ENCODE assay signal across 32 mouse cellular contexts in genomic region chr10:57465768-57466167, GRCm38 (mm10). TPM values are rescaled to one million over a fixed set of nuclear protein-coding genes. Genes with fewer than 3 reads are reported as not detected.
A peak's percentile ranks its signal among the peaks of the same experiment; 100 is the strongest.
DNase-seq lines count a peak whose midpoint lies in the region; ATAC-seq and TF ChIP-seq lines count a peak whose summit lies in the region.
"Had no signal": no experiment of that assay in that cellular context is flagged by ENCODE, and none has a peak within 500 bp of the region (broad histone marks: within the 10 kb centered on the region; RNA-seq: fewer than 3 reads in every experiment).

No protein-coding gene starts in this region.

- no peak for TF ChIP-seq RAD21 in MEL (IDR thresholded peaks at IDR 0.05; ENCODE audit: low read depth, low read length)

- TF ChIP-seq CTCF in MEL (IDR thresholded peaks at IDR 0.05 in 2 of 3, conservative IDR thresholded peaks at IDR 0.05 in 1 of 3; ENCODE audit: control insufficient read depth in 1 of 3, insufficient read depth in 1 of 3, low read depth in 2 of 3, low read length in 3 of 3, poor library complexity in 1 of 3, severe bottlenecking in 1 of 3) = no peak
- TF ChIP-seq CTCF in stomach, postnatal 0 days (IDR thresholded peaks at IDR 0.05; ENCODE audit: low read depth) = no peak

- no peaks in the 10 kb centered on the region for H3K36me3 ChIP-seq in MEL (ENCODE audit: control insufficient read depth in 1 of 2, insufficient read depth in 2 of 2, low read length in 2 of 2)
- no peaks in the 10 kb centered on the region for H3K36me3 ChIP-seq in stomach, postnatal 0 days (ENCODE audit: control insufficient read depth, insufficient read depth, low read length)
- H3K36me3 ChIP-seq: embryonic facial prominence, embryonic 10.5 days; embryonic facial prominence, embryonic 13.5 days; forebrain, embryonic 10.5 days; heart, embryonic 12.5 days; heart, embryonic 15.5 days; hindbrain, embryonic 10.5 days; hindbrain, embryonic 13.5 days; intestine, embryonic 15.5 days had no signal

- H3K9me3 ChIP-seq in MEL (replicated peaks; ENCODE audit: insufficient read depth, low read length) = no peaks in the 10 kb centered on the region
- H3K9me3 ChIP-seq in stomach, postnatal 0 days (ENCODE audit: control insufficient read depth, low read length) = no peaks in the 10 kb centered on the region
- H3K9me3 ChIP-seq: embryonic facial prominence, embryonic 10.5 days; embryonic facial prominence, embryonic 13.5 days; forebrain, embryonic 10.5 days; forebrain, embryonic 13.5 days; heart, embryonic 12.5 days; heart, embryonic 15.5 days; hindbrain, embryonic 10.5 days; hindbrain, embryonic 13.5 days; intestine, embryonic 15.5 days had no signal

- DNase-seq in 416B (ENCODE audit: low read depth) (peak; percentile 36), MEL (ENCODE audit: low read depth, low spot score) (peak; percentile 66)
- no peak for DNase-seq in stomach, postnatal 0 days (ENCODE audit: low spot score)
- no peak for DNase-seq in gastrocnemius, postnatal 25 days
- DNase-seq in kidney, postnatal 25 days = no peak
- DNase-seq: adrenal gland, postnatal 10 days; adrenal gland, postnatal 36 days; B cell, adult 2 months; cerebellum, adult 11 months; cerebellum, adult 2 months; cerebellum, adult 9-11 months; cerebellum, postnatal 25 days; embryo, embryonic 11 days; forebrain, postnatal 0 days; gastrocnemius, postnatal 36 days; heart, postnatal 10 days; heart, postnatal 36 days; kidney, adult 11 months had no signal

- no peak overlapping the region for H3K9ac ChIP-seq in MEL (ENCODE audit: control insufficient read depth, low read depth, low read length, poor library complexity, severe bottlenecking)
- no peak overlapping the region for H3K9ac ChIP-seq in stomach, postnatal 0 days (ENCODE audit: low read length)
- H3K9ac ChIP-seq: embryonic facial prominence, embryonic 13.5 days; forebrain, embryonic 13.5 days; forebrain, postnatal 0 days; heart, embryonic 12.5 days; heart, embryonic 15.5 days; hindbrain, embryonic 13.5 days; intestine, embryonic 15.5 days had no signal

- no peaks in the 10 kb centered on the region for H3K79me2 ChIP-seq in MEL (ENCODE audit: control insufficient read depth, insufficient read depth, low read length, poor library complexity)

- no peak overlapping the region for H3K27ac ChIP-seq in MEL (ENCODE audit: control insufficient read depth, low read depth, low read length)
- no peak overlapping the region for H3K27ac ChIP-seq in stomach, postnatal 0 days (replicated peaks)
- H3K27ac ChIP-seq: embryonic facial prominence, embryonic 10.5 days; embryonic facial prominence, embryonic 13.5 days; forebrain, embryonic 10.5 days; forebrain, embryonic 13.5 days; heart, embryonic 15.5 days; hindbrain, embryonic 10.5 days; hindbrain, embryonic 13.5 days; intestine, embryonic 15.5 days had no signal

- TF ChIP-seq EP300 in MEL (IDR thresholded peaks at IDR 0.05; ENCODE audit: low read depth in 1 of 2, low read length in 2 of 2) = no peak
- no peak for TF ChIP-seq EP300 in stomach, postnatal 0 days (optimal IDR thresholded peaks at IDR 0.05)

- no peaks in the 10 kb centered on the region for H3K4me1 ChIP-seq in MEL (ENCODE audit: control insufficient read depth in 1 of 2, insufficient read depth in 2 of 2, low read length in 2 of 2)
- no peaks in the 10 kb centered on the region for H3K4me1 ChIP-seq in stomach, postnatal 0 days (replicated peaks; ENCODE audit: control insufficient read depth, insufficient read depth)
- H3K4me1 ChIP-seq: embryonic facial prominence, embryonic 10.5 days; embryonic facial prominence, embryonic 13.5 days; forebrain, embryonic 10.5 days; forebrain, embryonic 13.5 days; heart, embryonic 12.5 days; heart, embryonic 15.5 days; hindbrain, embryonic 10.5 days; hindbrain, embryonic 13.5 days; intestine, embryonic 15.5 days had no signal

- TF ChIP-seq POLR2A in MEL (IDR thresholded peaks at IDR 0.05; ENCODE audit: control insufficient read depth in 1 of 2, insufficient read depth in 1 of 2, low read depth in 1 of 2, low read length in 2 of 2, poor library complexity in 1 of 2) = no peak

- H3K4me3 ChIP-seq in MEL (ENCODE audit: control insufficient read depth in 1 of 2, insufficient read depth in 1 of 2, low read depth in 2 of 2, low read length in 2 of 2) = no peak overlapping the region
- H3K4me3 ChIP-seq in stomach, postnatal 0 days (ENCODE audit: low read depth, low read length) = no peak overlapping the region
- H3K4me3 ChIP-seq: embryonic facial prominence, embryonic 10.5 days; embryonic facial prominence, embryonic 13.5 days; erythroblast, embryonic 14.5 days; forebrain, embryonic 10.5 days; forebrain, embryonic 13.5 days; heart, embryonic 12.5 days; heart, embryonic 15.5 days; hindbrain, embryonic 10.5 days; hindbrain, embryonic 13.5 days; intestine, embryonic 15.5 days had no signal

- peak; percentile 50 for ATAC-seq in megakaryocyte progenitor cell, adult 5-6 weeks (replicated peaks; ENCODE audit: poor library complexity)
- ATAC-seq in stomach, postnatal 0 days (ENCODE audit: low FRiP score, low TSS enrichment) = peak; percentile 81
- no peak for ATAC-seq in erythroid progenitor cell, adult 5-6 weeks (replicated peaks; ENCODE audit: low FRiP score, poor library complexity, severe bottlenecking)
- ATAC-seq: activated CD4-positive, CD25-positive, alpha-beta regulatory T cell, adult 4 months; forebrain, embryonic 13.5 days; forebrain, postnatal 0 days; hindbrain, embryonic 16.5 days; intestine, embryonic 15.5 days had no signal

- peaks cover 0 to 2% of the 10 kb centered on the region in 2 experiments; a peak in 2 of 4 replicates for H3K27me3 ChIP-seq in MEL (ENCODE audit: control insufficient read depth in 1 of 2, insufficient read depth in 2 of 2, low read length in 2 of 2)
- H3K27me3 ChIP-seq in stomach, postnatal 0 days (ENCODE audit: control insufficient read depth, insufficient read depth, low read length) = no peaks in the 10 kb centered on the region
- H3K27me3 ChIP-seq: embryonic facial prominence, embryonic 13.5 days; forebrain, embryonic 13.5 days; heart, embryonic 12.5 days; heart, embryonic 15.5 days; hindbrain, embryonic 13.5 days; intestine, embryonic 15.5 days had no signal

- H3K4me2 ChIP-seq in stomach, postnatal 0 days (replicated peaks; ENCODE audit: low read depth) = no peak overlapping the region
- H3K4me2 ChIP-seq: embryonic facial prominence, embryonic 13.5 days; forebrain, embryonic 13.5 days; heart, embryonic 12.5 days; heart, embryonic 15.5 days; hindbrain, embryonic 13.5 days; intestine, embryonic 15.5 days had no signal

TF ChIP-seq in MEL, 35 proteins besides CTCF, POLR2A, EP300 and RAD21:
- no peak for TF ChIP-seq MYC (IDR thresholded peaks at IDR 0.05; ENCODE audit: low read depth, low read length)
- TF ChIP-seq GATA1 (IDR thresholded peaks at IDR 0.05; ENCODE audit: low read depth, low read length) = peak; percentile 16; the same call in 1 of the 2 replicates
- TF ChIP-seq ZMIZ1 (IDR thresholded peaks at IDR 0.05; ENCODE audit: low read depth, low read length) = no peak
- TF ChIP-seq HCFC1 (IDR thresholded peaks at IDR 0.05; ENCODE audit: low read depth, low read length) = no peak
- no peak for TF ChIP-seq POLR2AphosphoS2 (IDR thresholded peaks at IDR 0.05; ENCODE audit: low read length)
- 0 out of 2 replicates have a peak, but pooled peaks have one; percentile 24 for TF ChIP-seq ETS1 (IDR thresholded peaks at IDR 0.05; ENCODE audit: low read depth, low read length)
- no peak for TF ChIP-seq USF2 (IDR thresholded peaks at IDR 0.05; ENCODE audit: borderline replicate concordance in 1 of 2, insufficient read depth in 1 of 2, low read depth in 1 of 2, low read length in 2 of 2)
- no peak for TF ChIP-seq GABPA (IDR thresholded peaks at IDR 0.05; ENCODE audit: low read depth, low read length)
- TF ChIP-seq RCOR1 (IDR thresholded peaks at IDR 0.05; ENCODE audit: low read depth, low read length) = no peak; the same call in 1 of the 2 replicates
TF ChIP-seq in MEL: peak in this region for 2.

RNA-seq across cellular contexts. Expression of gene Hsf2, which starts 20.4 kb away (rescaled TPM):
- 4.5 and 6.1 TPM in 2 replicates for total RNA-seq in MEL (2012; rRNA removed)
- polyA plus RNA-seq in MEL (2012; ENCODE audit: insufficient read depth in 1 of 2, insufficient read length in 2 of 2, low read depth in 1 of 2, low replicate concordance in 2 of 2, missing spikeins in 1 of 2) = 1 to 10 TPM in 1 of 2 experiments, not detected in 1; 6.1 TPM
- 14.6 and 19.4 TPM in 2 replicates for total RNA-seq in megakaryocyte progenitor cell, adult 5-6 weeks (2015)
- 17.1 and 18.4 TPM in 2 replicates for total RNA-seq in megakaryocyte progenitor cell, adult 5-6 weeks (2017)
- polyA plus RNA-seq in stomach, postnatal 0 days (2015; fragmentation: Nextera tagmentation; extraction: Ambion mirVana) = 11.2 and 12.7 TPM in 2 replicates
- total RNA-seq in gastrocnemius, postnatal 25 days (2021) = 10 to 100 TPM; 23.0 to 29.8 TPM
- total RNA-seq in erythroid progenitor cell, adult 5-6 weeks (2015; ENCODE audit: low replicate concordance) = 1.8 TPM in 1 of 2 replicates, not detected in the other
- total RNA-seq in erythroid progenitor cell, adult 5-6 weeks (2017; ENCODE audit: low replicate concordance) = 1.3 TPM in 1 of 2 replicates, not detected in the other

Comparison
In these comparisons a context has a peak if more than half of its experiments do, and no peak if none do; other contexts are left out.
1. DNase-seq: peak in 416B (single experiment) and MEL (single experiment); none in stomach, postnatal 0 days (single experiment), gastrocnemius, postnatal 25 days (single experiment) and kidney, postnatal 25 days (0 of 2).